Mouse (Mus musculus) effector memory CD4-positive, alpha-beta T cell, adult 5 months (primary cell): ENCODE results near the gene Cog8. TPM values are rescaled to one million over a fixed set of nuclear protein-coding genes. Genes with fewer than 3 reads are reported as not detected.

Experiments
- polyA plus RNA-seq: library from polyadenylated mRNA; unstranded; fragments of 100-300 nt; shearing (Covaris generic); gene quantifications from one replicate; pipeline ENCODE4 v1.2.1, GENCODE M21; 2017

The Cog8 gene
- 43.1 TPM for polyA plus RNA-seq

GRCm38 (mm10) chr8:107056076-107056972 lies at the start of gene Cog8, which contains the start of gene Nip7:
Cog8 (minus strand) TSS chr8:107056689.
Nip7 (plus strand) TSS chr8:107056877.

GRCm38 (mm10) chr8:107096366-107097036 lies 40.0 kb upstream of the Cog8 start, which contains the start of gene Terf2:
Terf2 (minus strand) TSS chr8:107096547.

GRCm38 (mm10) chr8:107065511-107066496 lies 9.3 kb upstream of the Cog8 start, which contains the start of gene Tmed6:
Tmed6 (minus strand) TSS chr8:107065644.

GRCm38 (mm10) chr8:107048061-107048941 lies 8.2 kb downstream of the Cog8 start, which contains the start of gene Pdf:
Pdf (minus strand) TSS chr8:107048614.

GRCm38 (mm10) chr8:107030650-107031576 lies 25.6 kb downstream of the Cog8 start, which contains the start of gene Vps4a:
Vps4a (plus strand) TSS chr8:107031222.

Other genes starting within 250 kb of the Cog8 start
- gene Has3, start 186.4 kb downstream of the Cog8 start, polyA plus RNA-seq: not detected
- 69.2 TPM for gene Utp4, start 163.1 kb downstream of the Cog8 start, polyA plus RNA-seq
- 26.7 TPM for gene Sntb2, start 120.9 kb downstream of the Cog8 start, polyA plus RNA-seq
- 41.7 TPM for gene Vps4a, start 25.5 kb downstream of the Cog8 start, polyA plus RNA-seq
- 6.5 TPM for gene Pdf, start 8.1 kb downstream of the Cog8 start, polyA plus RNA-seq
- gene Nip7, start 188 bp upstream of the Cog8 start, polyA plus RNA-seq: 46.5 TPM
- gene Tmed6, start 9.0 kb upstream of the Cog8 start, polyA plus RNA-seq: not detected
- 26.1 TPM for gene Terf2, start 39.9 kb upstream of the Cog8 start, polyA plus RNA-seq
- 41.5 TPM for gene Cyb5b, start 94.0 kb upstream of the Cog8 start, polyA plus RNA-seq
- gene Nfat5, start 236.8 kb upstream of the Cog8 start, polyA plus RNA-seq: 22.5 TPM